Mouse (Mus musculus): ENCODE measurements around the gene Bbs7. TPM values are rescaled to one million over a fixed set of nuclear protein-coding genes. Genes with fewer than 3 reads are reported as not detected.
A peak's percentile ranks its signal among the peaks of the same experiment; 100 is the strongest.

Gene Bbs7
- polyA plus RNA-seq, 1 experiment from 2014 or later = 23.6 TPM

DNA sequence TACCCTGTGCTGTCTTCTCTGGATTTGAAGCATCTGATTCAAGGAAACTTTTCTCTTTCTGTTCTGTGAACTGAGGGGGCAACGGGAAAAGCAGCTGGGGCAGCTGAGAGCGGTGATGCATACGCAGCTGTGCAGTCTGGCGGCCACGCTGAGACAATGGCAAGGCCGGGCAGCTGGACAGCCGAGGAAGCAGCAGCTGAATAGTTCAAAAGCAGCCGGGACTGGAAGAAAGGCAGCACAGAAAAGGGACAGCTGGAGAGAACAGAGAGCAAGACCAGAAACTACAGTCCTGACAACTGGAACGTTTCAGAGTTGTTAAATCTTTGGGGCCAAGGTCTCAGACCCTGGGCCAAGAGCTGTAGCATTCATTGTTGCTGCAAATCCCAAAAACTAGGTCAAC lies 61.9 kb downstream of the Bbs7 start:
- H3K4me3 ChIP-seq (replicated peaks) = peak overlapping the region; percentile 89
- peak overlapping the region; percentile 79 for H3K27ac ChIP-seq (replicated peaks)
- peaks cover 21% of the 10 kb centered on the region for H3K36me3 ChIP-seq
- peak; percentile 15; the same call in 1 of the 2 replicates for ATAC-seq (ENCODE audit: low FRiP score)
- peaks cover 14% of the 10 kb centered on the region for H3K4me1 ChIP-seq
- H3K4me2 ChIP-seq = peak overlapping the region; percentile 74
- no peaks in the 10 kb centered on the region for H3K27me3 ChIP-seq (replicated peaks)
- H3K9ac ChIP-seq (replicated peaks) = peak overlapping the region; percentile 78
- 10% methylated on average over 9 of the region's 9 CpGs for WGBS
- H3K9me3 ChIP-seq (replicated peaks) = no peaks in the 10 kb centered on the region

DNA sequence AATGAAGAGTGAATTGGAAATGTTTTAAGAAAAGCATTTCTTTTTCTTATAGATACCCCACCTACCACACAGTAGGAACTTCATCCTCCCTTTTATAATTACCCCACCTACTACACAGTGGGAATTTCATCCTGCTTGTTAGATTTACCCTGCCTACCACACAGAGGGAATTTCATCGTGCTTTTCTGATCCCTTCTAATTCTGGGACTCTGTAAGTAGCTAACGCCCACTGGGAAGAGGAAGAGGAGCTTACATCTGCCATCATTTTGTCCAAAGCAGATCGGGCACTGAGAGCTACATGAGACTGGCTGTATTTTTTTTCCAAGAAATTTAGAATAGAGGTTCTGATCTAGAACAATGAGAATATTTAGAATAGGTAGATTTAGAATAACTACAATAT lies 68.3 kb downstream of the Bbs7 start:
- H3K4me2 ChIP-seq = no peak overlapping the region
- no peaks in the 10 kb centered on the region for H3K36me3 ChIP-seq
- H3K27ac ChIP-seq (replicated peaks) = no peak overlapping the region
- 75% methylated on average over 3 of the region's 3 CpGs for WGBS
- no peak overlapping the region for H3K9ac ChIP-seq (replicated peaks)
- H3K4me3 ChIP-seq (replicated peaks) = no peak overlapping the region
- H3K4me1 ChIP-seq = no peaks in the 10 kb centered on the region
- no peak for ATAC-seq (ENCODE audit: low FRiP score)
- H3K9me3 ChIP-seq (replicated peaks) = no peaks in the 10 kb centered on the region
- H3K27me3 ChIP-seq (replicated peaks) = no peaks in the 10 kb centered on the region

DNA sequence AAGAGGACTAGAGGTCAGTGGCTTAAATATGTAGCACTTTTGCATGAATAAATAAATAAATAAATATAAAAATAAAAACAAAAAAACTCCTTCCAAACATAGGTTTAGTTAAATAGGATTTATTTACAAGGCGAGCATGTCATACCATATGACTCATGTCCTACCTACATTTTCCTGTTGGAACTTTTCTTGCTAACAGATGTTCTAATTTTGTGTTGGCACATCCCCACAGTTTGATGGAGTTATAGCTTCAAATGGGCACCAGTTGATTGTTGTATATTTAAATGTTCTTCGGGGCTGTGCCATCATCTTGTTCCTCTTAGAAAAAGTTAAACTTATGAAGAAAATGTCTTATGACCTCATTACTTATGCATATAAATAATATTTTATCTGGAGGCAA lies 71.9 kb downstream of the Bbs7 start:
- ATAC-seq (ENCODE audit: low FRiP score) = no peak
- H3K27me3 ChIP-seq (replicated peaks) = no peaks in the 10 kb centered on the region
- H3K4me2 ChIP-seq = no peak overlapping the region
- no peaks in the 10 kb centered on the region for H3K9me3 ChIP-seq (replicated peaks)
- H3K4me3 ChIP-seq (replicated peaks) = no peak overlapping the region
- WGBS = 88% methylated on average over 2 of the region's 2 CpGs
- H3K4me1 ChIP-seq = no peaks in the 10 kb centered on the region
- H3K27ac ChIP-seq (replicated peaks) = no peak overlapping the region
- H3K9ac ChIP-seq (replicated peaks) = no peak overlapping the region
- H3K36me3 ChIP-seq = no peaks in the 10 kb centered on the region

DNA sequence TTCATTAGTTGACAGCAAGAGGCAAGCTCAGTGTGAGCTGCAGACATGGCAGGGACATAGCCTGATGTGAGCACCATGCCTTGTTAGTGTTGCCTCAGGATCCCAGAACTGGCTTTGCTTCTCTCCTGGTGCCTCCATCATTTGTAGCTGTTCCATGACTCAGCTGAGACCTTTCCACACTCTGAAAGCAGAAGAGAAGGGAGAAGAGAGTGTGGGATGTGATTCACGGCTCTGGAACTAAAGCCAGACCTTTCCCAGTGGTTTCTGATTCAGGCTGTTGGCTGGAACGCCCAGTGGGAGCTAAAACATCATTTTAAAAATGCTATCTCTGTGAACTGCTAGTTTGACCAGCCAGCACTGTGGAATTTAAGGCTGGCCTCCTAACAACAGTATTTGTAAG lies 72.5 kb downstream of the Bbs7 start:
- no peaks in the 10 kb centered on the region for H3K36me3 ChIP-seq
- ATAC-seq (ENCODE audit: low FRiP score) = no peak
- 74% methylated on average over 2 of the region's 2 CpGs for WGBS
- H3K4me3 ChIP-seq (replicated peaks) = no peak overlapping the region
- no peaks in the 10 kb centered on the region for H3K9me3 ChIP-seq (replicated peaks)
- H3K4me2 ChIP-seq = no peak overlapping the region
- H3K4me1 ChIP-seq = no peaks in the 10 kb centered on the region
- H3K27ac ChIP-seq (replicated peaks) = no peak overlapping the region
- H3K9ac ChIP-seq (replicated peaks) = no peak overlapping the region
- no peaks in the 10 kb centered on the region for H3K27me3 ChIP-seq (replicated peaks)

DNA sequence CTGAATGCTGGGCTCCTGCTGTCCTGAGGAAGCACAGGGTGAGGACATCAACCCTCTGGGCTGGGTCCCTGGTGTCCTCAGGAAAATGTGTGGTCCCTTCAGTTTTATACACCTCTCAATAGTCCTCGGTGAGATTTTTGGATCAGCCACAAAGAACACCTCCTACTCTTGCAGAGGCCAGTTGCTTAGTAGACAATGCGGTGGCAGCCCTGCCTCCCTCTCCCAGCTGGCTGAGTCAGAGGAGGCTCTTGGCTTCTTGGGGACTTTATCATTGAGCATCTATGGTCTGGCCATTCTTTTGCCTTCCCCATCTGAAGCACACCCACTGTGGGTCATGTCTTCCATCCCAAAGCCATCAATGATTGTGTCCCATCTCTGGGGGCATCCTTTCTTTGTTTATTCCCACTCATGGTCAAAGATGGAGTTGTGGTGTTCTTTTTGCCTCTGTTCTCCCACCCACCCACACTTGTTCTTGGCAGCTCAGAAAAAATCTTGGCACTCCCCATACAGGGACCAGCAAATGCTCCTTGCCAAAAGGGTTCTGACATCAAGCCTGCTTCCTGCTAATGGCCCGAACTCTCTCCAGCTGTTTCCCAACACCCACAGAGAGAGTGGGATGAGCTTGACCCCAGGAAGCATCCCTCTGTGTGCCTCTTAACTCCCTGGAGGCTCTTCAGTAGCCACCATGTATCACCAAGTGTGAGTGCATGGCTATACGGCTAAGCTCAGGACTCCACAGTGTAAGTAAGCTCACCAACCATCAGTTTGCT lies 75.4 kb downstream of the Bbs7 start:
- no peaks in the 10 kb centered on the region for H3K27me3 ChIP-seq (replicated peaks)
- H3K9me3 ChIP-seq (replicated peaks) = no peaks in the 10 kb centered on the region
- no peak for ATAC-seq (ENCODE audit: low FRiP score)
- no peak overlapping the region for H3K27ac ChIP-seq (replicated peaks)
- H3K9ac ChIP-seq (replicated peaks) = no peak overlapping the region
- H3K36me3 ChIP-seq = no peaks in the 10 kb centered on the region
- no peak overlapping the region for H3K4me2 ChIP-seq
- no peak overlapping the region for H3K4me3 ChIP-seq (replicated peaks)
- WGBS = 90% methylated on average over 4 of the region's 4 CpGs
- H3K4me1 ChIP-seq = no peaks in the 10 kb centered on the region

DNA sequence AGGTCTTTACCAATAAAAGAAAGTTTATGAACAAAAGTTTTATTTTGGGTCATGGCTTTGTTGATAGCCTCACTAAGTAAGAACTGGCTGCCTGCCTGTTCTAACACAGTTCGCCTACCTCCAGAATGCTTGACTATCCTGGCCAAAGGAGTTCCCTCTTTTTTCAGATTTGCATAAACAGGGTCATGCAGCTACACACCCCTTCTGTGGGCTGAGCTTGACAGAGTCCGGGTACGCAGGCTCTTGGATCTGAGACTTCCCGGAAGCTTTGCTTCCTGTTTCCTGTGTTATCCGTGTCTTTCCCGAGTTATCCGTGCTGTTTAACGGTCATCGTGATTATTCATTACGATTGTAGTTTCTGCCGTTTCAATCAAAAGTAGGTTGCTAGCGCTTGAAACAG lies 77.2 kb downstream of the Bbs7 start:
- Histone ChIP-seq H3K36me3 (no peaks in the 10 kb centered on the region), H3K4me2 (no peak overlapping the region), H3K4me3 (replicated peaks) (no peak overlapping the region), H3K9ac (replicated peaks) (no peak overlapping the region), H3K27ac (replicated peaks) (no peak overlapping the region), H3K27me3 (replicated peaks) (no peaks in the 10 kb centered on the region), H3K9me3 (replicated peaks) (no peaks in the 10 kb centered on the region), H3K4me1 (peaks cover 5% of the 10 kb centered on the region)
- WGBS = 88% methylated on average over 12 of the region's 12 CpGs
- no peak for ATAC-seq (ENCODE audit: low FRiP score)

DNA sequence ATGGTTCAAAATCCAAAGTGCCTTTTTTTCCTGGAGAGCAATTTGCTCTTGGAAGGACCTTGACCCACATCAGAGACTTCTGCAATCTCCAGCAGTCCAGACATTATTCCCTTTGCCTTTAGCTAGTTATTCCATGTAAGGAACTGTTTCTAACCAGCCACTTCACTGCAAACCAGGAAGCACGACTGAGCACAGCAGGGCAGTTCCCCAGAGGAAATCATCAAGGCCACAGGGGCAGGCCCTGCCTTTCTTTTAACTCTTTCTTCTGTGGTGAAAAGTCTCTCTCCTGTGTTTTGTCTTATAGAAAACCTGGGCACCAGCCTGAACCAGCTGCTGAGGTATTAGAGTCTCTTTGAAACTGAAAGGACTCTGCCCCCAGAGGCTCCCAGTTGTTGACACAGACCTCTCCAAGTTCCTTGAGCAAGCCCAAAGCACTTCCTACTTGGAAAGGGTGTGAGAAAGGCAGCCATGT lies 80.0 kb downstream of the Bbs7 start:
- H3K27ac ChIP-seq (replicated peaks) = no peak overlapping the region
- H3K27me3 ChIP-seq (replicated peaks) = no peaks in the 10 kb centered on the region
- no peaks in the 10 kb centered on the region for H3K36me3 ChIP-seq
- 4% methylated on average over 1 of the region's 1 CpGs for WGBS
- H3K9ac ChIP-seq (replicated peaks) = no peak overlapping the region
- no peaks in the 10 kb centered on the region for H3K9me3 ChIP-seq (replicated peaks)
- H3K4me1 ChIP-seq = peaks cover 5% of the 10 kb centered on the region
- H3K4me3 ChIP-seq (replicated peaks) = no peak overlapping the region
- no peak overlapping the region for H3K4me2 ChIP-seq
- no peak for ATAC-seq (ENCODE audit: low FRiP score)

DNA sequence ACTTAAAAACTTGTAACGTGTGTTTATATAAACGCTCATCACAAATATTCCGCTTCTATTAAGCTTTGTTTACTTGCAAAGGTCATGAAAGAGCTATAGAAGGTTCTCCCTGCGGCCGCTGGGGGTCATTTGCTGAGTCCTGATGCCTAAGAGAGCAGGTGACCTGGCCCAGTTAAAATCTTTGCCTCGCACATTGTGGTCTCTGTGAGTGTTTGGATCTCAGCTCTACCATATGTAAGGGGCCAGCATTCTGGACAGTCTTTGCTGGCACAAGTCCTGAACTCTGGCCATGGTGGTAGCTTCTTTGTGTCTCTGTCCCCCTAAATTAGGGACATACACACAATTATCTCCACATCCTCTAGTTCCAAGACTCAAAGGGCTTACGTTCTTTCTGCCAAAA lies 80.5 kb downstream of the Bbs7 start:
- 49% methylated on average over 7 of the region's 7 CpGs for WGBS
- H3K27ac ChIP-seq (replicated peaks) = no peak overlapping the region
- no peak overlapping the region for H3K4me3 ChIP-seq (replicated peaks)
- no peak for ATAC-seq (ENCODE audit: low FRiP score)
- H3K27me3 ChIP-seq (replicated peaks) = no peaks in the 10 kb centered on the region
- no peaks in the 10 kb centered on the region for H3K36me3 ChIP-seq
- H3K9ac ChIP-seq (replicated peaks) = no peak overlapping the region
- no peaks in the 10 kb centered on the region for H3K9me3 ChIP-seq (replicated peaks)
- no peak overlapping the region for H3K4me2 ChIP-seq
- peaks cover 5% of the 10 kb centered on the region for H3K4me1 ChIP-seq

DNA sequence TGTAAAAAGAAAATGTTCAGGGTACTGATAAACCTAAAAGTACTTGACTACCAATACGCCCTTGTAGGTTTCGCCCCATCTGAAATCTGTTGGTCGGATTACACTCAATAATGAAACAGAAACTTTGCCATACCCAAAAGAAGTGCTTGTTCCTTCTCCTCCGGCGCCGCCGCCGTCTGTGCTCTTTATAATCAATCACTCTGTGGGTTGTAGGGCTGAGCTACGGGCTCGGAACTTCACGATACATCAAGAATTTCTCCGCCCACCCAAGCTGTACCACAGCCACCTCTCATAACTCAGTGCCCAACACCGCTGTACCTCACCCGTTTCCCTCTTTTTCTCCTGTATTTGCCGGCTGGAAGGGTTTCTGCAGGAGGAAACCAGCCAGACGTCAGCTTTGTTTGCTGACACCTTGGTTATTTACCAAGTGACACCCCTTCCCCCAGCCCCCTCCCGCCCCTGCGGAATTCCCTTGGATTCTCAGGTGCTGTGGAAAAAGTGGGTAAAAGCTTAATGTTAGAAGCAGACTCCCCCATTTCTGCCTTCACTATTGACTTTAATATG lies 81.2 kb downstream of the Bbs7 start:
- H3K4me2 ChIP-seq = peak overlapping the region; percentile 55
- peak; percentile 69; the same call in 1 of the 2 replicates for ATAC-seq (ENCODE audit: low FRiP score)

DNA sequence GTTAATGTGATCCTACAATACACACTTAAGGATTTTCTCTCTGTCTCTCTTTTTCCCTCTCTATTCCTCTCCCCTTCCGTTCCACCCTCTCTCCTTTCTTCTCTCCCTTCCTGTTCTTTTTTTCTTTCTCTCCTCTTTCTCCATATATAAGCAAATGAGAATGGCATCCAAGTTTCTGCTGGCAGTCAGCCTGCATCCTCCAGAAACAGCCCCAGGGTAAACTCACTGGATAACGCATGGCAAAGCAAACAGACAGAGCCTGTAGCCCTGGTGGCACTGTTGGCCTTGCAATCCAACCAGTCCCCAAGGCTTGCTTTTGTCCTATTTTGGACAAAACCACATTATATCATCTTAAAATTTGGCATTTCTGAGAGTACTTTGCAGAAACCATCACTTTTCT lies 82.0 kb downstream of the Bbs7 start:
- 37% methylated on average over 2 of the region's 2 CpGs for WGBS
- no peaks in the 10 kb centered on the region for H3K27me3 ChIP-seq (replicated peaks)
- H3K4me1 ChIP-seq = peaks cover 5% of the 10 kb centered on the region
- no peak overlapping the region for H3K4me2 ChIP-seq
- no peak overlapping the region for H3K27ac ChIP-seq (replicated peaks)
- no peaks in the 10 kb centered on the region for H3K36me3 ChIP-seq
- H3K4me3 ChIP-seq (replicated peaks) = no peak overlapping the region
- ATAC-seq (ENCODE audit: low FRiP score) = no peak
- H3K9ac ChIP-seq (replicated peaks) = no peak overlapping the region
- H3K9me3 ChIP-seq (replicated peaks) = no peaks in the 10 kb centered on the region

More for the DNA sequence above, 81.2 kb downstream of the Bbs7 start:
- Histone ChIP-seq H3K4me3 (replicated peaks) (peak overlapping the region; percentile 23), H3K27me3 (replicated peaks) (no peaks in the 10 kb centered on the region), H3K4me1 (peaks cover 5% of the 10 kb centered on the region), H3K9ac (replicated peaks) (no peak overlapping the region), H3K36me3 (no peaks in the 10 kb centered on the region), H3K9me3 (replicated peaks) (no peaks in the 10 kb centered on the region), H3K27ac (replicated peaks) (no peak overlapping the region)
- 9% methylated on average over 18 of the region's 18 CpGs for WGBS

DNA sequence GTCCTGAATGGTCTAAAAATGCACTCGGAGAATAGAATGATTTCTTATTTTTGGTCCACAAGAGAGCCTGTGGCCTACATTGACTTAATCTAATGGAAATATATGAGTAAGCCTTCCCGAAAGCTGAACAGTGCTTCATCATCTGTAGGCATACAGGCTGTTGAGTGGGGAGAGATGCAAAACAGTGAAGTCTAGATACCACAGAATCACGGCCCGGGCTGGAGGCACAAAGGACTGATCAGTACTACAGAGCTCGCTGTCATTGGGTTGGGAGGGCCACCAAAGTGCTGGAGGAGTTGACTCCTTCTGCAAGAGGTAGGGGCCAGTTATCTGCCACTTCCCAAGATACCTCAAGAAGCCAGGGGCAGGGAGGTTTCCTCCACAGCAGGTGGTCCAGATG lies 82.5 kb downstream of the Bbs7 start:
- H3K36me3 ChIP-seq = no peaks in the 10 kb centered on the region
- no peak overlapping the region for H3K4me3 ChIP-seq (replicated peaks)
- H3K27ac ChIP-seq (replicated peaks) = no peak overlapping the region
- 83% methylated on average over 5 of the region's 5 CpGs for WGBS
- H3K27me3 ChIP-seq (replicated peaks) = no peaks in the 10 kb centered on the region
- H3K9me3 ChIP-seq (replicated peaks) = no peaks in the 10 kb centered on the region
- no peak for ATAC-seq (ENCODE audit: low FRiP score)
- H3K4me2 ChIP-seq = no peak overlapping the region
- no peak overlapping the region for H3K9ac ChIP-seq (replicated peaks)
- peaks cover 5% of the 10 kb centered on the region for H3K4me1 ChIP-seq

DNA sequence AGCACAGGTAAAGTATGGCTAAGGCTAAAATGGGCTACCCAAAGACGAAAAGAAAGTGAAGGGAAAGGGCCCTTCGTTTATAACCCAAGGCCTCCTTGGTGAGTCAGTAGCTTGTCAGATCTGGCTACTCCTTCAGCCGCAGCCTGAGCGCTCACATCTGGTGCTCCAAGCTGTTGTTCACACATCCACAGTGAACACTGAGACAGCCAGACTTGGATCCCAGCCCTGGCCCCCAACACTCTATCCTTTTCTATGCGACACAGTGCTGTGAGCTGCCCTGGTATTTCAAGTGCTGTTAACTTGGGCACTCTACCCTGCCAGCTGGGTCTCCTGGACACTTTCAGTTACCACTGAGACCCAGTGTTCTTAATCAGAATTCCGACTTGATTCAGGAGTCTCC lies 82.9 kb downstream of the Bbs7 start:
- Histone ChIP-seq H3K4me1 (peaks cover 5% of the 10 kb centered on the region), H3K36me3 (no peaks in the 10 kb centered on the region), H3K27ac (replicated peaks) (no peak overlapping the region), H3K9me3 (replicated peaks) (no peaks in the 10 kb centered on the region), H3K4me2 (no peak overlapping the region), H3K9ac (replicated peaks) (no peak overlapping the region), H3K4me3 (replicated peaks) (no peak overlapping the region), H3K27me3 (replicated peaks) (no peaks in the 10 kb centered on the region)
- ATAC-seq (ENCODE audit: low FRiP score) = no peak
- WGBS = 93% methylated on average over 6 of the region's 6 CpGs
